Mouse (Mus musculus) mesoderm, embryonic 11.5 days (tissue): ENCODE data around the gene Grid1.
A peak's percentile ranks its signal among the peaks of the same experiment; 100 is the strongest.

Experiments
- DNase-seq: peaks from one replicate; pipeline ENCODE4 v3.0.0-alpha.2; 2012; ENCODE audit warnings: low read depth, low spot score

Gene Grid1

GRCm38 (mm10) chr14:34819919-34820652 lies at the start of gene Grid1:
TSS of gene Grid1 (plus strand) at chr14:34820108.
- no peak for DNase-seq

DNA sequence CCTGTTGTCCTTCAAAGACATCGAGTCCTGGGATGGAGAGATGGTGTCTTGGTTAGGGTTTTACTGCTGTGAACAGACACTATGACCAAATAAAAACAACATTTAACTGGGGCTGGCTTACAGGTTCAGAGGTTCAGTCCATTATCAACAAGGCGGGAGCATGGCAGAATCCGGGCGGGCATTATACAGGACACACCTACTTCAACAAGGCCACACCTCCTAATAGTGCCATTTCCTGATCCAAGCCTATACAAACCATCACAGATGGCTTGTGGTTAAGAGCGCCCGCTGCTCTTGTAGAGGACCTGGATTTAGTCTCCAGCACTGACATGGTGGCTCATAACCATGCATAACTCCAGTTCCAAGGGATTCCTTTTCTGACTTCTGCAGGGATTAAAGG lies 49.4 kb upstream of the Grid1 start:
- DNase-seq = no peak

GRCm38 (mm10) chr14:34771601-34772000 lies 48.3 kb upstream of the Grid1 start:
- no peak for DNase-seq

- DNase-seq = no peak
Observed at GRCm38 (mm10) chr14:34772132-34772531, 47.8 kb upstream of the Grid1 start.

GRCm38 (mm10) chr14:34773681-34774080 lies 46.2 kb upstream of the Grid1 start:
- DNase-seq = no peak

DNA sequence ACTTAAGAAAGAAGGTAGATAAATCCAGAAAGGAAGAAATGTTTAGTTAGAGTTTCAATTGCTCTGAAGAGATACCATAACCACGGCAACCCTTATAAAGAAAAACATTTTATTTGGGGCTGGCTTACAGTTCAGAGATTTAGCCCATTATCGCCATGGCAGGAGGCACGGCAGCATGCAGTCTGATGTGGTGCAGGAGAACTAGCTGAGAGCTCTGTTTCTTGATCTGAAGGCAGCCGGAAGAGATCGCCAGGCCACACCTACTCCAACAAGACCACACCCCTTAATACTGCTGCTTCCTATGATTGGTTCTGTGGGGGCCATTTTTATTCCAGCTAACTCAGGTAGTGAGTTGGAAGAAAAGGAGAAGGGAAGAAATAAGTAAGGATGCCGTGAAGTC lies 45.7 kb upstream of the Grid1 start:
- DNase-seq = no peak

- no peak for DNase-seq
Observed at GRCm38 (mm10) chr14:34776719-34777385, 43.1 kb upstream of the Grid1 start.

DNA sequence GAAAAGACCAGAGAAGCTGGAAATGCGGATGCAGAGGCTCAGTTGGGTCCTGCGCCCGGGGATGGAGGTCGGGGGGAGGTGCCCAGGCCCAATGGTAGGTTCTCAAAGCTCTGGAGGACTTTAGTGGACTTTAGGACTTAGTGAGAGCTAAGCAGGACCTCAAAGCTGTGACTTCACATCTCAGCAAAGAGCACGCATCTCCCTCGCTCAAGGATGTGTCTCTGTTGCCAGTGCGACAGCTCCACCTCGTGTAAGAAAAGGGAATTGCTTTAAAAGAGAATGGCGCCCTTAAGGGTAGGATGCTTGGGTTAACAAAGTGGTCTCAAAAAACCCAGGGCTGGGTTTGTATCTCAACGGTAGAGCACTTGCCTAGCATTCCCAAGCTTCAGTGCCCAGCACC lies 42.1 kb upstream of the Grid1 start:
- peak; percentile 82 for DNase-seq

DNA sequence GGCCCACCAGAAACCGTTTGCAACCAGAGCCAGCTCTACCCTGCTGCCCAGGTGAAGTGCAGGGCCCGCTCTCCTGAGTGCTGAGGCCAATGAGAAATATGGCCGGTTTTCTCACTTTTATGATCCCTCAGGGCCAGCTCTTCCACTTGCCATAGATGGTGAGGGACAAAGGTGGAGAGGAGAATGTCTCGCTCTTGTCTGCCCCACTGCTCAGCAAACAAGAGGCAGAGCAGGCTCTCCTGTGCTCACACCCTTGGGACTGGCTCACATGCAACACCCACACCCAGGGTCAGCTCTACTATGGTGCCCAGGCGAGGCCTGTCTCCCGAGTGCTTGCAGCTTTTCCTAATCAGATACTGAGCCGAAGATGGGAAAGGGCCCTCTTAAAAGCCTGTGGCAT lies 41.1 kb upstream of the Grid1 start:
- DNase-seq = no peak

DNA sequence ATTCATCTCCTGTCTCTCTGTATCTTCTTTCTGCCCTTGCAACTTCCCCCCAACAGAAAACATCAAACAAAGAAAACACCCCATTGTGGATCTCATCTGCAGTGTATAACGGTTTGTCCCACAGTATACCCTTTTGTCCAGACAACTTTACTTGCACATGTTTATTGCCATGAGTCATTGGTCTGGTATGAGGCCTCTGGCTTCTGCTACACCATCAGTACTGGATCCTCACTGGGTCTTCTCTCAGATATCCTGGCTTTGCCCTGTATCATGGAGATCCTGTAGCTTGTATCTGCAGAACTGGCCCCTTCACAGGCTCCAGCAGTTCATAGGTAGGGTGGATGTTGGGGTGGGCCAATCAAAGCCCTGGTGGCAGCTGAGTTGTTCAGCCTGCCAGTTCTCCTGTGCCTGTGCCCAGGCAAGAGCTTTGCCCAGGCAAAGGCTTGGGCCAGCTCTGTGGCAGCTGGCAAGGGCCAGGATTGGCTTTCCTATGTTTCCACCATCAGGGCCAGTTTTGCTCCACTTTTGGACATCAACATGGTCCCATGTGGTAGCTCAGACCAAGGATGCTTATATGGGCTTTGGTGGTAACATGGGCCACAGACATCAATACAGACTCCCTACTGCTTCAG lies 26.4 kb upstream of the Grid1 start:
- DNase-seq = no peak

- peak; percentile 90 for DNase-seq
Observed at GRCm38 (mm10) chr14:34810763-34811489, 9.0 kb upstream of the Grid1 start.

DNA sequence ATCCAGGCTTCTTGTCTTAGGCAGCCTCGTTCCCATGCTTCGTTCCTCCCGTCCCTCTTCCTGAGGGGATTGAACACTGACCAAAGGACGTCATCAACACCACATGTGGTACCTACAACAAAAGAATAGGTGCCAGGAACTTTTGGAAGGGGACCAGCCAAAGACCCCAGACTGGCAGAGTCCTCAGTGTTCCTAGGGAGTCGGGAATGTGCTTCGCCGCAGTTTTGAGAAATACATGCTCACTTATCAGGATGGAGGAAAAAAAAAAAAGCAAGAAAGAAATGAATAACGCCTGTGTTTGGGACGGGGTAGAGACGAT lies 8.5 kb upstream of the Grid1 start:
- DNase-seq = no peak

DNA sequence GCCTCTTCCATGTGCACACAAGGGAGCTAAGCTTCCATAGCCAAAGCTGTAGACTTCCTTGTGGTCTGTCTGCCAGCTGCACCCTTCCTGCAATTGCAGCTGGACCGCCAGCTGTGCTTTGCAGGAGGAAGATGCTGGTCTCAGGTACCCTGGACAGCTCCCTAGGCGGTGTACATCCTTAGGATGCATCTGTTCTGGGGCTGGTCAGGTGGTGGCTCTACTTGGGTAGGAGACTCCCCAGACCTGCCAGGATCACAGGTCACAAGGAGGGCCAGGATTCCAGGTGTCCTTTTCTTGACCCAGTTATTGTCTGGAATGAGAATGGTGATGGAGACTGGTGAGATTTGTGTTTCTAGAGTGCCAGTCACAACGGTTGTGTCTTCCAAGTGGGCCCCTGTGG lies 3.6 kb upstream of the Grid1 start:
- peak; percentile 61 for DNase-seq

GRCm38 (mm10) chr14:34818387-34818980 lies 1.4 kb upstream of the Grid1 start:
- no peak for DNase-seq

GRCm38 (mm10) chr14:34819121-34819918 lies 588 bp upstream of the Grid1 start:
- DNase-seq = peak; percentile 63

DNA sequence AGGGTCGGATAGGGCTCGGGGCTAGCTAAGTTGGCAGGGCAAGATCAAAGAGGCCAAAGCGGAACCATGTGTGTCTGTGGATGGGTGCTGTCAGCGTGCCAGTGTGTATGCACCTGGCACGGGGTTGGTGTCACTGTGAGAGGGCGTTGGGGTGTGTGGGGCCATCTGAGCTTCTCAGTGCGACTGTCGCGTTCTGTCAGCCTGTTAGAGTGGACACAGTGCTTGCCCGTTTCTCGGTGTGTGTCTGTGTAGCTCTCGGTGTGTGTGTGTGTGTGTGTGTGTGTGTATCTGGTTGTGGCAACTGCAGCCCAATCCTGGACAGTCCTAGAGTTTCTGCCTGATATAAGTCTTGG lies 721 bp downstream of the Grid1 start:
- DNase-seq = peak; percentile 19

DNA sequence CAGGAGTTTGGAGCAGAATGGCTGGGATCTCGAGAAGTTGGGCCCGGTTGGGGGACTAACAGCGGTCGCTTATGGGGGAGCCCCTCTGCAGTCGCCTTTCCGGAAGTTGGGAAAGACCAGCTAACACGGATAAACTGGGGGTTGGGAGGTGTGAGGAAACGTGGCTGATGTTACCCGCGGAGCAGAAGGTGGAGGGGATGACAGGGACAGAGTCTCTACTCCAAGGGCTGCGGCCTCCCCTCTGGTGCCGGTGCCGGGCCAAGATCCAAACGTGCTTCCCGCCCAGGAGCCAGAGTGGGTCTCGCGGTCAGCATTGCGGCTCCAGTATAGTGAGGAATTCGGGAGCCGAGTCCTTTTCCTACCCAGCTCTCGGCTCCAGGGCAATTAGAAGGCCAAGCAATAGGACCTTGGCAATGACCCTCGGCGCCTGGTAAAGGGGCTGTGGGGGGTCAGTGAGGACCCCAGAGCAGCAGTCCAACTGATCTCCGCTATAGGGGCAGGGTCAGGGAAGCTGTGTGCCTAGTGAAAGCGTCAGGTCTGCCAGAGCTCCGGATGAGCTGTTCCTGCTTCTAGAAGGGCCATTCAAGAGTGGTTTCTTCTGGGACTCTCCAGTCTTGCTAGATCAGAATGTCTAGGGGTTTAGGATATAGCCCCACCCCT lies 1.4 kb downstream of the Grid1 start:
- no peak for DNase-seq

- DNase-seq = peak; percentile 77
Observed at GRCm38 (mm10) chr14:34823136-34823535, 3.2 kb downstream of the Grid1 start.

DNA sequence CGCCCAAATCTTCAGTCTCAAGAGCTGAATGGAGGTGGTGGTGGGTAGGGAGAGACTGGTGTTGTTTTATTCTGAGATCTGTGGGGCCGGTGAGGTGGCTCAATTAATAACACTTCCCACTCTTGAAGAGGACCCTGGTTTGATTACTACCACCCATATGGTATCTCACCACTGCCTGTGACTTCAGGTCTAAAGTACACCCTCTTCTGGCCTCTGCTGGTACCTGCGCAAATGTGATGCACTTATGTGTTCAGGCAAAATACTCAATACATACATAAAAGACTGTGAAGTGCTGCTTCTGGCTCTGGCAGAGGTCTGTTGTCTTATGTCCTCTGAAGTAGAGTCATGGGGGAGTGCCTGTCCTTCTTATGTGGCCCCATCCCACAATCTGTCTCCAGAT lies 4.3 kb downstream of the Grid1 start:
- no peak for DNase-seq

- no peak for DNase-seq
Observed at GRCm38 (mm10) chr14:34825902-34826301, 6.0 kb downstream of the Grid1 start.

GRCm38 (mm10) chr14:34829831-34830230 lies 9.9 kb downstream of the Grid1 start:
- DNase-seq = no peak
